Mouse (Mus musculus): Measurements from ENCODE around the gene Vamp8. TPM values are rescaled to one million over a fixed set of nuclear protein-coding genes. Genes with fewer than 3 reads are reported as not detected.

Vamp8 gene
- polyA plus RNA-seq (2011; ENCODE audit: insufficient read depth, insufficient read length, low read depth, missing spikeins): 25.6 and 28.4 TPM in 2 replicates

DNA sequence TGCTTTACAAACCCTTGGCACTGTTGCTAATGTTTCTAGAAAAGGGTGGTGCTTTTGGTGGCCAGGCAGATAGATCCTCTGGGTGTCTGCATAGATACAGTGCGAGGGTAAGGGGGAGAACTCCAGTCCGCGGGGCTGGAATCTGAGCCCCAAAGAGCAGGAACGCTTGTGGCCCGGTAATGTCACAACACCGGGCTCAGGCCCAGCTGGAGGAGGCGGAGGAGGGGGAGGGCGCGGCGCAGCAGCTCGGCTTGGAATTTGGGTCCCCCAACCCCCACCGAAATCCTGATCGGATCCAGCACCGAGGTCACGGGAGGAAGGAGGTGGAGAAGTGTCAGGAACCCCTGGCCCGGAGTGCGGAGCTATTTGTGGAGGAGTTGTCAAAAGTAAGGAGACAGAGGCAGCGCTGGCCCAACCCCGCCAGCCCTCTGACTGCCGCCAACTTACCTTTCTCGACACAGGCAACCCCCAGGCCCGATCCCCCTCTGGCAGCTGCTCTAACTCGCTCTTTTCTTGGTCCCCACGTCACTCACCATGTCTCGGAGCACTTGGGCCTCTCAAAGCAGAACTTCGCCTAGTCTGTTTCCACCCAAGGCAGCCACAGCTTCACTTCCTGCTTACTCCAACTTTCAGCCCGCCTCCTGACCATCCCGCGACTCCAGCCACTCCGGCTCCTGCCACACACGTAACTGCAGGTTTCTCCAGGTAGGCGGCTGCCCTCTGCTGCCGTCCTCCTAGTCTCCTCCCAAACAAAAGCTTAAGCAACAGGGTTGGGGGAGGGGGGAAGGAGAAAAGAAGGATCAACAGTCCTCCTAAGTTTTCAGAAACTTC lies at the start of gene Vamp8:
Gene Vamp8 (minus strand): TSS at position 763 of the 831 bp plus-strand sequence.
- peak within 1 kb of the TSS; percentile 36; the same call in 1 of the 2 replicates for H3K27ac ChIP-seq (ENCODE audit: insufficient read depth, low read length)
- H3K9me3 ChIP-seq (replicated peaks; ENCODE audit: control insufficient read depth, insufficient read depth, low read length, poor library complexity, severe bottlenecking): no peaks in the 10 kb centered on the region
- no peaks in the 10 kb centered on the region for H3K27me3 ChIP-seq (ENCODE audit: control insufficient read depth, insufficient read depth, low read length, poor library complexity, severe bottlenecking)
- peak within 1 kb of the TSS; percentile 56 for H3K9ac ChIP-seq (ENCODE audit: low read depth, poor library complexity, severe bottlenecking)
- no peaks in the 10 kb centered on the region for H3K36me3 ChIP-seq (ENCODE audit: control insufficient read depth, insufficient read depth, low read length, poor library complexity, severe bottlenecking)
- H3K4me3 ChIP-seq (ENCODE audit: low read depth, low read length): peak within 1 kb of the TSS; percentile 89
- peak; percentile 35 for TF ChIP-seq CTCF (IDR thresholded peaks at IDR 0.05; ENCODE audit: low read depth, low read length)
- TF ChIP-seq POLR2A (IDR thresholded peaks at IDR 0.05; ENCODE audit: insufficient read depth, low read length): no peak
- TF ChIP-seq EP300 (IDR thresholded peaks at IDR 0.05; ENCODE audit: insufficient read depth, low read depth, low read length): 0 out of 2 replicates have a peak, but pooled peaks have one; percentile 32
- H3K4me1 ChIP-seq (ENCODE audit: control insufficient read depth, insufficient read depth, low read length): no peaks in the 10 kb centered on the region

DNA sequence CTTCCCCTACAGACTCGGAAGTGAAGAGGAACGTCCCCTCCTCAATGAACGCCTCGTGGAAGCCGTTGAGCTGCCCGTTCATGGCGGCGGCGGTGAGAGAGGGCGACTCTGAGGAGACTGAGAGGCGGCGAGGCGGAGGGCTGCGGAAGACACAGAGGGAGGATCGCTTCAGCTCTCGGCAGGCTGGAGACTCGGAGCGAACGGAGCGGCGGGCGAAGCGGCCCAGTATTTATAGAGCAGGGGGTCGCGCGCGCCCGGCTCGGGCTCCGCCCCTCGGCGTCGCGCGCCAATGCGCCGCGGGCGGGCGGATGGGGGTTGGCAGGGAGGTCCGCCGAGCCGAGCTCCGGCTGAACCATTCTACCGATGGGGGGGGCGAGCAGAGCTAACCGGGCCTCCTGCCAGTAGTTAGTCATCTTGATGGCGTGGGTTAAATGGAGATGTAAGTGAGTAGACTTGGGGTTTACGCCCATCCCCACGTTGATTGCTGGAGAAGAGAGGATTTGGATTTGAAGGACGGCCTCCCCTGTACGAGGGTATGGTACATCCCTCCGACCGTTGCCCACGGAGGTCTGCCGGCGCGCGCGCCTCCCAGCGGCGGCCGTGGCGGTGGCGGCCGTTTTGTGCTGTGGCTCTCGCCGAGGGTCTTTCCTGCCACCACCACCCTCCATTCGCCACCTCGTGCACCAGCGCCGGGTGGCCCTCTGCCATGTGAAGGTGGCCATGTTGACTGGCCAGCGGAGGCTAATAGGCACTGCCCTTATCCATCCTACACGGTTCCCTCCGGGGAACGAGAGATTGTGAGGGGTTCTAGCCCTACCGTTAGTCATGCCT lies 49.1 kb upstream of the Vamp8 start, which contains the start of gene Mat2a:
Gene Mat2a (minus strand): TSS at position 204 of the 831 bp plus-strand sequence.
- H3K27ac ChIP-seq (ENCODE audit: insufficient read depth, low read length): peak within 1 kb of the TSS; percentile 89
- peak within 1 kb of the TSS; percentile 98 for H3K9ac ChIP-seq (ENCODE audit: low read depth, poor library complexity, severe bottlenecking)
- TF ChIP-seq POLR2A (IDR thresholded peaks at IDR 0.05; ENCODE audit: insufficient read depth, low read length) (peak; percentile 95), EP300 (IDR thresholded peaks at IDR 0.05; ENCODE audit: insufficient read depth, low read depth, low read length) (0 out of 2 replicates have a peak, but pooled peaks have one; percentile 38), CTCF (IDR thresholded peaks at IDR 0.05; ENCODE audit: low read depth, low read length) (peak; percentile 53)
- no peaks in the 10 kb centered on the region for H3K9me3 ChIP-seq (replicated peaks; ENCODE audit: control insufficient read depth, insufficient read depth, low read length, poor library complexity, severe bottlenecking)
- peak within 1 kb of the TSS; percentile 99 for H3K4me3 ChIP-seq (ENCODE audit: low read depth, low read length)
- H3K4me1 ChIP-seq (ENCODE audit: control insufficient read depth, insufficient read depth, low read length): peaks cover 3% of the 10 kb centered on the region
- H3K27me3 ChIP-seq (ENCODE audit: control insufficient read depth, insufficient read depth, low read length, poor library complexity, severe bottlenecking): no peaks in the 10 kb centered on the region
- H3K36me3 ChIP-seq (ENCODE audit: control insufficient read depth, insufficient read depth, low read length, poor library complexity, severe bottlenecking): peaks cover 41% of the 10 kb centered on the region

DNA sequence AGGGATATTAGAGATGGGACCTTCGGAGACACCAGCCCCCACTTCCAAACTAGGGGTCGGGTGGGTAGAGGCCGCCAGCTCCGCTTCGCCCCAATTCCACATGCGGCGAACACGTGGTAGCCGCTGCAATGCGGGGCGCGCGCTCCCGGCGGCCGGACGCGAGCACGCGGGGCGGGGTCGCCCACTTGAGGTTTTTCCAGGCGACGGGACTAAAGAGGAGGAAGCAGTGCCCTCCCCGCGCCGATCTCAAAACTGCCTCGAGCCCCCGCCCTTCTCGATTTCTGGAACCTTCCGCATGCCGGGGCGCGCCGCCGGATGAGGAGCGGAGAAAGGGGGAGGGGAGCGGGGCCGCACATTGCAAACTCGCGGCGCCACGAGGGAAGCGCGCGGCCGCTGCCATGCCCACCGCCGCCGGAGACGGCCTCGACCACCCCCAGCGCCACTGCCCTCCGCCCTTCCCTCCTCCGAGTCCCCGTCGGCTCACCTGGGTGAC lies 48.4 kb upstream of the Vamp8 start:
- TF ChIP-seq EP300 (IDR thresholded peaks at IDR 0.05; ENCODE audit: insufficient read depth, low read depth, low read length) (no peak), CTCF (IDR thresholded peaks at IDR 0.05; ENCODE audit: low read depth, low read length) (no peak), POLR2A (IDR thresholded peaks at IDR 0.05; ENCODE audit: insufficient read depth, low read length) (no peak)
- Histone ChIP-seq H3K4me3 (ENCODE audit: low read depth, low read length) (peak overlapping the region; percentile 99), H3K9me3 (replicated peaks; ENCODE audit: control insufficient read depth, insufficient read depth, low read length, poor library complexity, severe bottlenecking) (no peaks in the 10 kb centered on the region), H3K27ac (ENCODE audit: insufficient read depth, low read length) (peak overlapping the region; percentile 76), H3K27me3 (ENCODE audit: control insufficient read depth, insufficient read depth, low read length, poor library complexity, severe bottlenecking) (no peaks in the 10 kb centered on the region), H3K4me1 (ENCODE audit: control insufficient read depth, insufficient read depth, low read length) (peaks cover 3% of the 10 kb centered on the region), H3K9ac (ENCODE audit: low read depth, poor library complexity, severe bottlenecking) (peak overlapping the region; percentile 98), H3K36me3 (ENCODE audit: control insufficient read depth, insufficient read depth, low read length, poor library complexity, severe bottlenecking) (peaks cover 46% of the 10 kb centered on the region)

DNA sequence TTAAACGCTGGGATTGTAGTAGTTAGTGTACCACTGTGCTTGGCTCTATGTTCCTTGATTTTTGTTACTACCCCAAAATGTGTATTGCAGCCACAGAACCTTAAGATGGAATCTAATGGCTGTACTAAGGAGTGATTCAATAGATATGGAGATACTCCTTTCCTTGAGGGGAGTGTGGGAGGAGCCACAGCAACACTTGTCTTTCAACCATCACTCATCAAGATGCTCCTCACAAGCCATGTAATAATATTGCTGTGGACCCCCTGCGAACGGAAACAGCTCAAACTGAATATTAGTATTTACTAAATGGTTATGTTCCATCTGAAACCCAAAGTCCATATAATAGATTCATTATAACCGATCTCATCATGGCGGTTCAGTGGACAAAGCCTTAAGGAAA lies 47.7 kb upstream of the Vamp8 start:
- Histone ChIP-seq H3K4me3 (ENCODE audit: low read depth, low read length) (peak overlapping the region; percentile 99), H3K27me3 (ENCODE audit: control insufficient read depth, insufficient read depth, low read length, poor library complexity, severe bottlenecking) (no peaks in the 10 kb centered on the region), H3K36me3 (ENCODE audit: control insufficient read depth, insufficient read depth, low read length, poor library complexity, severe bottlenecking) (peaks cover 53% of the 10 kb centered on the region), H3K27ac (ENCODE audit: insufficient read depth, low read length) (peak overlapping the region; percentile 76), H3K4me1 (ENCODE audit: control insufficient read depth, insufficient read depth, low read length) (peaks cover 3% of the 10 kb centered on the region), H3K9ac (ENCODE audit: low read depth, poor library complexity, severe bottlenecking) (peak overlapping the region; percentile 98), H3K9me3 (replicated peaks; ENCODE audit: control insufficient read depth, insufficient read depth, low read length, poor library complexity, severe bottlenecking) (no peaks in the 10 kb centered on the region)
- no peak for TF ChIP-seq EP300 (IDR thresholded peaks at IDR 0.05; ENCODE audit: insufficient read depth, low read depth, low read length)
- TF ChIP-seq POLR2A (IDR thresholded peaks at IDR 0.05; ENCODE audit: insufficient read depth, low read length): no peak
- TF ChIP-seq CTCF (IDR thresholded peaks at IDR 0.05; ENCODE audit: low read depth, low read length): no peak

DNA sequence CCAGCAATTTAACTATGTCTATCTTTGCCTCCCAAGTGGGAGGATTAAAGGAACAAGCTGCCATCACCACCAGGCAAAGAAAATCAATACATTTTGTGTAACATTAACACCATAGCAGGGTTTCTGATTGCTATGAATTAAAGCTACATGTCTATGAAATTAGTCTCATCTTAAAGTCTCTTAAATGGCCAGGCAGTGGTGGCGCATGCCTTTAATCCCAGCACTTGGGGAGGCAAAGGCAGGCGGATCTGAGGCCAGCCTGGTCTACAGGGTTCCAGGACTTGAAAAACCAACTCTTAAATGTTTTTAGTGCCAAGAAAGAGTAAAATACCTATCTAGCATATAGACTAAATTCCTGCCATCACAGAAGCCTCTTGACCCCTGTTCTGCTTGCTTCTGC lies 41.6 kb upstream of the Vamp8 start:
- H3K9me3 ChIP-seq (replicated peaks; ENCODE audit: control insufficient read depth, insufficient read depth, low read length, poor library complexity, severe bottlenecking): no peaks in the 10 kb centered on the region

More for the DNA sequence above, 41.6 kb upstream of the Vamp8 start:
- TF ChIP-seq CTCF (IDR thresholded peaks at IDR 0.05; ENCODE audit: low read depth, low read length) (no peak), POLR2A (IDR thresholded peaks at IDR 0.05; ENCODE audit: insufficient read depth, low read length) (no peak), EP300 (IDR thresholded peaks at IDR 0.05; ENCODE audit: insufficient read depth, low read depth, low read length) (no peak)
- H3K27me3 ChIP-seq (ENCODE audit: control insufficient read depth, insufficient read depth, low read length, poor library complexity, severe bottlenecking): no peaks in the 10 kb centered on the region
- H3K4me1 ChIP-seq (ENCODE audit: control insufficient read depth, insufficient read depth, low read length): no peaks in the 10 kb centered on the region
- H3K36me3 ChIP-seq (ENCODE audit: control insufficient read depth, insufficient read depth, low read length, poor library complexity, severe bottlenecking): peaks cover 63% of the 10 kb centered on the region
- no peak overlapping the region for H3K4me3 ChIP-seq (ENCODE audit: low read depth, low read length)
- H3K27ac ChIP-seq (ENCODE audit: insufficient read depth, low read length): peak overlapping the region; percentile 51; the same call in 1 of the 2 replicates
- H3K9ac ChIP-seq (ENCODE audit: low read depth, poor library complexity, severe bottlenecking): no peak overlapping the region

Data from ES-Bruce4 (cell line).